Mouse (Mus musculus) liver, adult 2 months (tissue): Measurements from ENCODE around the gene Crygs.

Source experiments
- CTCF ChIP-seq: fragments of 200-500 bp; IDR thresholded peaks from 2 replicates; pipeline ENCODE4 v1.5.1; 2011; ENCODE audit warnings: low read depth, low read length, control low read depth
- POLR2A ChIP-seq: fragments of 200-500 bp; IDR thresholded peaks from 2 replicates; pipeline ENCODE4 v1.6.1; 2011; ENCODE audit warnings: low read length, control low read depth; ENCODE audit not compliant: insufficient read depth; ENCODE audit errors: extremely low read depth

DNA sequence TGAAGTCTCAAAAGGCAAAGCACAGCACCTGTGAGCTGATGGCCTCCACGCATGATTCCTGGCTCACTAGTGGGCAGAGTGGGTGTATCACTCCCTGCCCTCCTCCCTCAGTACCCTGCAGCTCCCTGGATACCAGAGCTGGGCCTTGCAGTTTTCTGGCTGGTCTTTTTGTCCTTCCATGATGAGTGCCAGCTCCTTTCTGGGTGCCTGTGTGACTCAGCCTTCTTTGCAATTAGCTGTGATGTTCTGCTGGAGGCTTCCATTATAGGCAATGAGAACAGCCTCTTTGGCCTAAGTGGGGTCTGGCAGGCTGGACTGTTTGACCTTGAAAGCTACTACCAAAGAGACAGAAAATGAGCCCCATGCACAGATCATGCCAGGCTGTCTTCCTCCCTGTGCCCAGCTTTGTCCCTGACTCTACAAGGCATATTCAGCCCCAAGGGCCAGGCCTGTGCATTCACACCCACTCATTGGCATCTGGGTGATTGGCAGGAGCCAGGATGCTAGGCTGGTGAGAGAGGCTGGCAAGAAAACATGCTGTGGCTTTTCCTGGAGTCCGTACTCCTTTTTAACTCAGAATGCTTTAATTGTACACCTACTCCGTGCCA is 32.0 kb downstream of the Crygs start:
- TF ChIP-seq CTCF (no peak), POLR2A (no peak)
